Mouse (Mus musculus) ovary, postnatal 10 days (tissue): Measurements from ENCODE around the gene Fbxl7.
A peak's percentile ranks its signal among the peaks of the same experiment; 100 is the strongest.

Source experiments
- DNase-seq: peaks from one replicate; pipeline ENCODE4 v3.0.0; 2022; ENCODE audit warnings: low spot score

The Fbxl7 gene

GRCm38 (mm10) chr15:26895251-26895711, at the start of gene Fbxl7:
Gene Fbxl7, minus strand, starts transcription at chr15:26895580.
- DNase-seq: peak; percentile 74

GRCm38 (mm10) chr15:26922026-26922425, 26.6 kb upstream of the Fbxl7 start:
- DNase-seq: no peak

- no peak for DNase-seq
Observed at GRCm38 (mm10) chr15:26913427-26913826, 18.0 kb upstream of the Fbxl7 start.

GRCm38 (mm10) chr15:26895761-26896160, 381 bp upstream of the Fbxl7 start:
- no peak for DNase-seq

- no peak for DNase-seq
Observed at GRCm38 (mm10) chr15:26894801-26895229, 565 bp downstream of the Fbxl7 start.

- DNase-seq: peak; percentile 20
Observed at GRCm38 (mm10) chr15:26894031-26894655, 1.2 kb downstream of the Fbxl7 start.

GRCm38 (mm10) chr15:26893136-26893535, 2.2 kb downstream of the Fbxl7 start:
- no peak for DNase-seq

GRCm38 (mm10) chr15:26889971-26890370, 5.4 kb downstream of the Fbxl7 start:
- no peak for DNase-seq

GRCm38 (mm10) chr15:26888170-26888569, 7.2 kb downstream of the Fbxl7 start:
- no peak for DNase-seq

- DNase-seq: no peak
Observed at GRCm38 (mm10) chr15:26885979-26886378, 9.4 kb downstream of the Fbxl7 start.

- no peak for DNase-seq
Observed at GRCm38 (mm10) chr15:26880212-26880956, 15.0 kb downstream of the Fbxl7 start.

- peak; percentile 18 for DNase-seq
Observed at GRCm38 (mm10) chr15:26875687-26876086, 19.7 kb downstream of the Fbxl7 start.

- no peak for DNase-seq
Observed at GRCm38 (mm10) chr15:26872234-26872633, 23.1 kb downstream of the Fbxl7 start.

GRCm38 (mm10) chr15:26869197-26869596, 26.2 kb downstream of the Fbxl7 start:
- no peak for DNase-seq

GRCm38 (mm10) chr15:26867521-26867920, 27.9 kb downstream of the Fbxl7 start:
- no peak for DNase-seq

- no peak for DNase-seq
Observed at GRCm38 (mm10) chr15:26862173-26862572, 33.2 kb downstream of the Fbxl7 start.

GRCm38 (mm10) chr15:26849626-26850025, 45.8 kb downstream of the Fbxl7 start:
- DNase-seq: no peak

GRCm38 (mm10) chr15:26842216-26842615, 53.2 kb downstream of the Fbxl7 start:
- DNase-seq: no peak

- DNase-seq: no peak
Observed at GRCm38 (mm10) chr15:26838386-26838785, 57.0 kb downstream of the Fbxl7 start.

GRCm38 (mm10) chr15:26837200-26837599, 58.2 kb downstream of the Fbxl7 start:
- DNase-seq: no peak

- DNase-seq: no peak
Observed at GRCm38 (mm10) chr15:26834415-26834814, 61.0 kb downstream of the Fbxl7 start.

- no peak for DNase-seq
Observed at GRCm38 (mm10) chr15:26831141-26831540, 64.2 kb downstream of the Fbxl7 start.

- no peak for DNase-seq
Observed at GRCm38 (mm10) chr15:26816931-26817330, 78.4 kb downstream of the Fbxl7 start.
